Mouse (Mus musculus) testis, postnatal 10 days (tissue): ENCODE data around the gene Snx25.

Experiments used
- DNase-seq: peaks from one replicate; pipeline ENCODE4 v3.0.0; 2021; ENCODE audit warnings: low spot score

The Snx25 gene

DNA sequence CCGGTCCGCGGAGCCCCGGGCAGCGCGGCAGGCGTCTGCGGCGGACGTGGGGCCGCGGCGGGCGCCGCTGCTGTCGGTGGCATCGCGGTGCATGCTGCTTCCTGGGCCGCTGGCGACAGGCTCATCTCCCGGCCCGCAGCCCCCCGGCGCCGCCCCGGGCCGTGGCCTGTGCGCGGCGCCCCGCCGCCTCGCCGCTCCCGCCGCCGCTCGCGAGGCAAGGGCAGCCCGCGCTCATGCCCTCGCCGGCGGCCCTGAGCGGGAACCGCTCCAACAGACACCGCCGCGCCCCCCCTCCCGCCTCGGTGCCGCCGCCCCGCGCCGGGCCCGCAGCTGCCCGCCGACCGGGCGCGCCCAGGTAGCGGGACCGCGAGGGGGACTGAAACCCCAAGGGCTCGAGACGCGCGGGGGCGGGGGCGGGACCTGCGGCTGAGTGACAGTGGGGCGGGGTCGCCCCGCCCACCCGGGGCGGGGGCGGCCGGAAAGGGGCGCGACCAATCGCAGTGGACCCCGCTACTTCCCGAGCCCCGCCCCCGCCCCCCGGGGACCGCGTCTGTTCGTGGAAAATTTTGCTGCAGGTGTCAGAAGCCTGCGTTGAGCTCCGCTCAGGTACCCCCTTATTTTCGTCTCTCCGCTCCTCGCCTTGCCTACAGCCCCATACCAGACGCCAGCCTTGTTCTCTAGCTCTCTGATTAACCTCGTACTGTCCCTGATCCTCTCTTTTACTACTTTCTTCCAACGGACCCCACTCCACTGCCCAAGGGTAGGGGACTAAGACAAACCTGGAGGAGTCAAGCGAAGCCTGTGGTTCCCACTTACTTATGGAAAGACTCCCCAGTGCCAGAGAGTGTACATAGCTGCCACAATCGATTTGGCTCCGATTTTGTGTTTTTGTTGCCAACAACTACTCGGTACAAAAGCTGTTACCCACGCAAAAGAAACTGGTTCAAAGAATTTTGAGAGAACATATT lies at the start of gene Snx25:
Gene Snx25 (minus strand): TSS at position 96 of the 968 bp plus-strand sequence.
- DNase-seq, result peak; percentile 94

DNA sequence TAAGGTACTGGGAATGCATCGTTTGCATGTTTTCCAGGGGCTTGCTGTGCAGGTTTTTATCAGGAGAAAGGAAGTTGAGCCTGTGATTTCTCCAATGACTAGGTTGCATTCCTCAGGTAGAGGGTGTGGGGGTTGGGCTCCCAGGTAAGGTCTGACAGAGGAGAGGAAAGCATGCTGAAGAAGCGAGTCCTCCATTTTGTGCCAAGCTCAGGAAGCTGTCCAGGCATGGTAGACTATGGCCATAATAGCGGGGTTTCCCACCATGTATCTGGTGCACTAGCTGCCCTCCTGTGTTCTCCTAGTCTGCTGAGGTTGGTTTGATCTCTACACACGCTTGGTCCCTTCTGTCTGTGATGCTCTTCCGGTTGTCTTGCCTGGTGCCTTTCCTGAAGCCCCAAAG lies 45.7 kb upstream of the Snx25 start:
- DNase-seq, result no peak

- DNase-seq, result no peak
These were observed 44.9 kb upstream of the Snx25 start for GRCm38 (mm10) chr8:46196877-46197276.

DNA sequence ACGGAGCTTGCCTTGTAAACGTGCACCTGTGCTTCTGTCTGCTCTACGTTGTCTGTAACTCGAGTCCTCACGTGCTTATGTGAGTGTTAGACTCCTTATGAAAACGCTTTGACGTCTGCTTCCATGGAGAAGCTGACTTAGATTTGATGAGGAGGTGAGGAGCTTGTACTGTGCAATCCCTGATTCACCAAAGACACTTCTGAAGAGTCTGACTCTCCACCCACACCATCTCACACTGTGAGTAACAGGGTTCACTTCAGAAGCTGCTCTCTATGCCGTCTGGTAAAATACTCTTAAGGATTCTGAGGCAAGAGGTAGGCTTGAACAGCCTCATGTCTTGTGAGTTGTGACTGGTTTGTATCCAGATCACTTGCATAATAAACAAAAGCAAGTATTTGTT lies 41.1 kb upstream of the Snx25 start:
- DNase-seq, result no peak

DNA sequence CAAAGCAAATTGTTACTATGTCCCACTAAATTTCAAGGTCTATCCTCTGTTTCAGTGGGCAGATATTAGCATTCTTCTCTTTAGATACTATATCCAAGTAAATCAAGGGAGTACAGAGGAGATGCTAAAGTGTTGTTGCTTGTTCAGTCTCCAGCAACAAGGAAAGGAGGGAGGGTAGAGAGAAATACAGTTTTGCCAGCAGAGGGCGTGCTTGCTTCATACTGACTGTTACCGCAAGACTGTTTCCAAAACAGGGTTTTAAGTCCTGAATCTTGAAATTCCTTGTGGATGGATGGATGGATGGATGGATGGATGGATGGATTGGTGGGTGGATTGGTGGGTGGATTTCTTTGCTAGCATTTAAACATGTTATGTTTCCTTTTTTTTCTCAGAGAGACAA lies 33.4 kb upstream of the Snx25 start:
- peak; percentile 83 for DNase-seq

DNA sequence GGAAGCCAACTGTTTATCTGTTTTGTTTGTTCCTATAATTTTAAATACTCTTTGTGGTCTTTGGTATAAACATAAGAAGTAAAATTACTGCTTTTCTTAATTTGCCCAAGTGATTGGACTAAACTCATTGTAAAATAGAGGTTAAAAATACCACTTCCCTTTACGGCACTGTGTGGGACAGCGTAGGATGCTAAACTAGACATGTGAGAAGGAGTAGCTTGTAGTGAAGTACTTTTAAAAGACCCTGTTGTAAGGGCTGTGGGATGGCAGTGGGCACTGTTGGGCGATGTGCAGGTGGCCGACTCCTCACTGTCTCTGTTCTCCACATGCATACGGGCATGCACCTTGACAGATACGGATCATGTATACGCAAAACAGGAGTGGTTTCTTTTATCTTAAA lies 28.2 kb upstream of the Snx25 start:
- DNase-seq, result no peak

DNA sequence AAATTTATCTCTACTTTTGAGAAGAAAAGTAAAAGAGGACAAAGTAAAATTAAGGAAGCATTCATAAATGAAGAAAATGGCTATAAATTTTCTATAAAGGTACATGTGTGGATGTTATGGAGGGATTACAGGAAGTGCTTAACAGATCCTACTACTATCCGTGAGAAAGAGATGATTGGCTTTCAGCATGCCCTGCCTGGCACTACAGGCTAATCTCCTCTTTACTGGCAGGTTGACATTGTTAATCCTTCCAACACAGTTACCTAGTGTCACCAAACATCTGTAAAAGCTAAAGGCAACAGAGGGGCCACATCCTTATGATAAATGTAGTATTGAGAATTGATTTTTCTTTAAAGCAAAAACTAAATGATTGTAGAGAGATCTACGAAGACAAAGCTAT lies 21.7 kb upstream of the Snx25 start:
- no peak for DNase-seq

GRCm38 (mm10) chr8:46163870-46164190 lies 11.9 kb upstream of the Snx25 start:
- no peak for DNase-seq

DNA sequence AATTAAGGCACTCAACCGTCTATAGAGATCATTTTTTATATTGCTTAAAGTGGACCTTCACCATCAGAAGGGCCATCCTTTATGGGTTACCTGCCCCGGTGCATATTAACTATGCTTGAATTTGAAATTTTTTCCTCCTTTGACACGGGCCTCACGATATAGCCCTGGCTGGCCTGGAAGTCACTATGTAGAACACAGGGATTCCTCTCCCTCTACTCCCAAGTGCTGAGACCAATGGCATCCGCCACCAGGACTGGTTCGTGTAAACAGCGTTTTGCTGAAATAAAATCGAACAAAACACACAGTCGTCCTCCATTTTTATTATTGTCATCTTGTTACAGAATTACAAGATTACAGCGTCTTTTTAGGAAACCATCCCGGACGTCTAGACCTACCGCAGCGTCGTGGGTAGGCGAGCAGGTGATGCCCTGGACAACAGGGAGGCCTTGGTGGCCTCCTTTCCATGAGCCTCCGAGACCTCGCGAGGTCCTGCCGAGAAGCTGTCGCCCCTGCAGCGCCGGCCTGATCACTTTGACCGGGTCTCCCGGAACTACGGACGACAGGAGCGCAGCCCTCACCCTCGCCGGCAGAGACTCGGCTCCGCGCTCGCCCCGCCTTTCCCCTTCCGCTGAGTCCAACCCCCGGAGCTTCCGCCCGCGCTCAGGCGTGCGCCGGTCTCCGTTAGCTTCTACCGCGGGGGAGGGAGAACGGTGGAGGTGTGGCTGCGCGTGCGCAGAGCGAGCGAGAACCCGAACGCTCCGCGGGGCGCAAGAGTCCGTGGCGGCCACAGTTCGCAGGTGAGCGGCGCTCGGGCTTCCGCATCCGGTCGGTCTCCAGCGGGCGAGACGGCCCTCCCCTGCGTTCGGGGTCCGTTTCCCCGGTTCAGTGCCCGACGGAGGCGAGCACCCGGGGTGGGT lies 11.3 kb upstream of the Snx25 start:
- DNase-seq, result peak; percentile 96

GRCm38 (mm10) chr8:46153042-46153441 lies 1.1 kb upstream of the Snx25 start:
- no peak for DNase-seq

DNA sequence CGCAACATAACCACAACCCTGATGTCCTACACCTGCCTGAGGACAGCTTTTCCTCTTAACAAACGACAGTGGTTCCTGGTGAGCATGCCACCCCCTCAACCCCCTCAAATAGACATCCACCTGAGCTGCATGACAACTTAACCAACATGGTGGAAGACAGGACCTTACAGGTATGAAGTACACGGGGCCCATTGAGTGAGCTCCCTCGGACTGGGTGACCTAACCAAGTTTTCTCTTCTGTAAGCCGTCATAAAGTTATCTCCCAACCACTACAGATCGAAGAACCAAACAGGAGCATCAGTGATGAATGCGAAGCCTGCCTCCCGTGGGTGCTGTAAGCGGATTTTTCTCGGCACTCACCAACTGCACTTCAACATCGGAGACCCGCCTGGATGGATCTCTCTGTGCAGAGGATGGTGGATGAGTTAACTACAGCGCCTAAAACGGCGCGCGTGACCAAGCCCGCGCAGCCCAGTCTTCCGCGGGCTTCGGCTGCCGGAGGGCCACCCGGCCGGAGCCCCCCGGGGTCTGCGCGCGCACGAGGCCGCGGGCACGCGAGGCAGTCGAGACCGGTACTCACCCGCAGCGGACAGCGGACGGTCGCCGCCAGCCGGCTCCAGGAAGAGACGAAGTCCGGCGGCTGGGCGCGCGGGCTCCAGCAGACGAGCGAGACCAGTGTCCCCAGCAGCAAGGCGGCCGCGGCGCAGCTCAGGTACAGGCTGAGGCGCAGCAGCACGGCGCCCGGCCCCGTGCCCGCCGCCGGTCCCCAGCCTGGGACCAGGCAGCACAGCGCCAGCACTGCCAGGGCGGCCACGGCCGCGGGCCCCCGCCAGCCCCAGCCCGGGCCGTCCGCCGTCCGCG lies 527 bp downstream of the Snx25 start, which contains the start of gene Cfap97:
Gene Cfap97 (plus strand): TSS at position 570 of the 861 bp plus-strand sequence.
- DNase-seq, result peak; percentile 78

- DNase-seq, result no peak
These were observed 2.2 kb downstream of the Snx25 start for GRCm38 (mm10) chr8:46149782-46150181.

DNA sequence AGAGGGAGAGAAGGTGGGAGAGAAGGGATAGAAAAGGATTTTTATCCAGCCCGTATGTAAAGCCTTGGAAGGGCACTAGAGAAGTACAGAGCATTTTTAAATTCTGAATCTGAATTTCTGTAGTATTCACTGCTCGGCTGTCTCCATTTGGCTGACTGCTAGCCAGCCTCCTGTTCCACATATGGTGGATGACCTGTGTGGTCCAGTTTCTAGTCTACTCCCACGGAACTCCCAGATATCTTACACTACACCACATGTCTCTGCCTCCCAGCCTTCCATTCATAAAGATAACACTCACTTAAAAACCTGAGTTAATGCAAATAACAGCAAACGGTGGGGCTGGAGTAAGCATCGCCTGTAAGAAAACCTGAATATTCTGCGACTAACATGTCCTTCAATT lies 2.7 kb downstream of the Snx25 start:
- no peak for DNase-seq

DNA sequence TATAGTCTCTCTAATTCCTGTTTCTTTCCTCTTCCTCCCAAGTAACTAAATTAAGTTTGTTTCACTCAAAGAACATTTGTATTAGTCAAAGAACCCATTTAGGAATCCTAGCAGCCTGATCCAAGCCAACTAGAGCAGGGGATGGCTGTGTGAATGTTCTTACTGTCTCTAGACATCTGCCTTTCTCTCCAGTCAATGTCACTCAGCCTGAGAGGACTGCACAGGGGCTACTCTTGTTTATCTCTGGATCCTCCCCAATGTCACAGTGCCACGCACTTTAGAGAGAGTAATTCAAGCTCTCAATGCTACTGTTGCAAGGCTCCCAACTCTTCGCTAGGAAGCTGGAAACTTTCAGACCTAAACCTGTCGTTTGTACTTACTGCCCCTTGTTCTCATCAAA lies 5.8 kb downstream of the Snx25 start:
- DNase-seq, result no peak

DNA sequence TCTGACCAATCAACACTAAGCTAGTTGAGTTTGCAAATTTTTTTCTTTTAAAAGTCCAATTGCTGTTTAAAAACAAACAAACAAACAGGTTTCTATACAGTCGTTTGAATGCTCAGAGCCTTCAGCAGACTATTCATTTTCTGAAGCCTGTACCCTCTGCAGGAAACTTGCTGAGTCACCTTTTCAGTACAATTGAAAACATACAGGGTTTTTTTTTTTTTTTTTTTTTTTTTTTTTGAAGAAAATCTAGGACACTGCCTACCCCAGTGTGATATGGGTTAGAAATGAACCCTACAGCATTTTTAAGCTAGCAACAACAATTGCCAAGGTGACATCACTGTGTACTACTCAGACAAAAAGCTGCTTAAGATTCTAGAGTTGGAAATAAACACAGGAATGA lies 8.0 kb downstream of the Snx25 start:
- DNase-seq, result no peak

GRCm38 (mm10) chr8:46143470-46143869 lies 8.5 kb downstream of the Snx25 start:
- DNase-seq, result no peak

GRCm38 (mm10) chr8:46142498-46143081 lies 9.4 kb downstream of the Snx25 start:
- no peak for DNase-seq

- DNase-seq, result no peak
These were observed 10.3 kb downstream of the Snx25 start for GRCm38 (mm10) chr8:46141688-46142087.

DNA sequence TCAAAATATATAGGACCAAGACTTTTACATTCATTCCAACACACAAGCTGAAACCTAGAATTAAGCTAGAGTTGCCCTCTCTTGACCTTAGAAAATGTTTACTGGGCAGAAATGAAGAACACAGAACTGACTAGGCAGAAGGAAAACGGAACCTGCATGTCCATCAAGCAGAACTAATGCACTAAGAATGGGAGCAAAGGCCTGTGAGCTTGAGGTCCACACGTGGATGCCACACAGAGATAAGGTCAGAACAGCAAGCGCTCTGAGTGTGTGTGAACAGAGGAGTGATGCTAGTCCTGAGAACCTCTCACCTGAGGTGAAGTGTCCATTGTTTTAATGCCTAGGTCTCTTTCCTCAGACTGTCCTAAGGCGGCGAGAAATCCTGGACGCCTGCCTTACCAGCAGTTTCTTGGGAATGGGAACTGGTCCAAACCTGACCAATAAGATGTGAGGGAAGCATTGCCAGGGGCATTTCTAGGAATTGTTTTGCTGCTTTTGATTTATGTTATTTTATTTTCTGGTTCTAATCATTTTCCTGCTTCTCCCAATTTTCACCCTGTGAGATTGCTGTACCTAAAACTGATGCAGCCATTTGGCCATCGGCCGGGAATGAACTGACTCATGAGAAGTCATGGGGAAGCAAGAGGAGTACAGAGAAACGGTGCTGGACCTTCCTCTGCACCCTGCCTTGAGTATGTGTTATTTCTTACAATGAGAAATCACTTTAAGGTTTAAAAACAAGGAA lies 11.4 kb downstream of the Snx25 start:
- DNase-seq, result no peak

DNA sequence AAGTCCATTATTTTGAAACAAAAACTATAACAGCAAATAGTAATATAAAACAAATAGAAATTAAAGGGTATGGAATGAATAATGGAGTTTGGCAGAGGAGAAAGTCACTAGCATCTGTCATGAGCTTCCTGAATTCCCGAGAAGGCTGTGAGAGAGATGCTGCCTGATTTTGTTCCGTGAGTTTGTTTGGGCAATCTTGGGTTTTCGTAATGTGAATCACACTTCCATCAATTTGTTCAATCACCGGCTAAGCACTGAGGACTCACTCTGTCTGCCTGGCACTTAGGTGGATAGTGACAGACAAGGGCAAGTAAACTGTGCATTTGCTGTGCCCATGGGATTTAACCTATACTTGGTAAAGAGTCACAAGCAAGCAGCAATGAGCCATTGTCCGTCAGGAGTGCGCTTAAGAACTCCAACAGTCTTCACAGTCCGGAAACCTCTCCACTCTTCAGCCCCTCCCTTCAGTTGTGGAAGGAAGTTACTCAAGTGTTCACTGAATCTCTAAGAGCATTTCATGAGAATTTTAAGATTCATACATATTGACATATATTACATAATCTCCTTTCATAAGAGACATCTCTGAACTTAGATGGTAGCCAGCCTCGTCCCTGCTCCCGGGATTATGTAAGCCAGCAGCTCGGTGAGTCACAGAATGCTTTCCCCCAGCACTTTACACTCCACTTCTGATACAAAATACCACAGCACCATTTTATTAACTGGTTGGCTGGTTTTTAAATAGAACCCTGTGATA lies 13.9 kb downstream of the Snx25 start:
- DNase-seq, result no peak
